Mouse (Mus musculus) midbrain, embryonic 14.5 days (tissue): Measurements from ENCODE around the gene Prrx2. TPM values are rescaled to one million over a fixed set of nuclear protein-coding genes. Genes with fewer than 3 reads are reported as not detected.

ENCODE experiments used
- ATAC-seq: fragments of 200-750 bp; cut with Nextera tagmentation; 2 replicates; pipeline ENCODE4 v1.8.0; 2017; ENCODE audit warnings: moderate number of reproducible peaks, moderate library complexity; ENCODE audit not compliant: low FRiP score, low TSS enrichment
- DNase-seq: peaks from one replicate; pipeline ENCODE4 v3.0.0-alpha.2; 2015
- H3K27ac ChIP-seq: fragments of 300-500 bp; sonication (generic); replicated peaks from 2 replicates; pipeline ENCODE4 v1.5.1; 2014; ENCODE audit warnings: mild to moderate bottlenecking, low read depth, low read length, moderate library complexity
- H3K27me3 ChIP-seq: fragments of 300-500 bp; sonication (generic); 2 replicates; pipeline ENCODE4 v1.6.1; 2014; ENCODE audit warnings: low read length, control low read depth, mixed read lengths; ENCODE audit not compliant: control insufficient read depth, insufficient read depth
- H3K36me3 ChIP-seq: fragments of 300-500 bp; sonication (generic); 2 replicates; pipeline ENCODE4 v1.6.1; 2014; ENCODE audit warnings: low read length, control low read depth; ENCODE audit not compliant: control insufficient read depth, insufficient read depth
- H3K4me1 ChIP-seq: fragments of 300-500 bp; sonication (generic); 2 replicates; pipeline ENCODE4 v1.6.1; 2014; ENCODE audit warnings: mild to moderate bottlenecking, antibody characterized with exemption, low read length, control low read depth; ENCODE audit not compliant: control insufficient read depth, insufficient read depth
- H3K4me2 ChIP-seq: fragments of 300-500 bp; sonication (generic); 2 replicates; pipeline ENCODE4 v1.6.1; 2014; ENCODE audit warnings: mild to moderate bottlenecking, low read length, moderate library complexity
- H3K4me3 ChIP-seq: fragments of 300-500 bp; sonication (generic); replicated peaks from 2 replicates; pipeline ENCODE4 v1.5.1; 2014; ENCODE audit warnings: low read depth, low read length
- H3K9ac ChIP-seq: fragments of 300-500 bp; sonication (generic); replicated peaks from 2 replicates; pipeline ENCODE4 v1.6.1; 2014; ENCODE audit warnings: mild to moderate bottlenecking, low read length, moderate library complexity
- H3K9me3 ChIP-seq: fragments of 300-500 bp; sonication (generic); 2 replicates; pipeline ENCODE4 v1.6.1; 2016; ENCODE audit warnings: low read length, control low read depth, mixed read lengths; ENCODE audit not compliant: control insufficient read depth
- WGBS: fragments of 180-500 bp; shearing (Covaris S2); extraction: QIAGEN DNeasy Blood & Tissue Kit; methylation state at CpG from one replicate; pipeline ENCODE4 v1.1.7; 2014; 5-methylcytosine and 5-hydroxymethylcytosine counted together
- polyA plus RNA-seq: library from polyadenylated mRNA; unstranded; fragments of >200 nt; fragmentation: Nextera tagmentation; extraction: Ambion mirVana; gene quantifications from 2 replicates; pipeline ENCODE4 v1.2.1, GENCODE M21; 2014

The Prrx2 gene
- polyA plus RNA-seq, 1 experiment from 2014 or later, result 2.2 TPM

DNA sequence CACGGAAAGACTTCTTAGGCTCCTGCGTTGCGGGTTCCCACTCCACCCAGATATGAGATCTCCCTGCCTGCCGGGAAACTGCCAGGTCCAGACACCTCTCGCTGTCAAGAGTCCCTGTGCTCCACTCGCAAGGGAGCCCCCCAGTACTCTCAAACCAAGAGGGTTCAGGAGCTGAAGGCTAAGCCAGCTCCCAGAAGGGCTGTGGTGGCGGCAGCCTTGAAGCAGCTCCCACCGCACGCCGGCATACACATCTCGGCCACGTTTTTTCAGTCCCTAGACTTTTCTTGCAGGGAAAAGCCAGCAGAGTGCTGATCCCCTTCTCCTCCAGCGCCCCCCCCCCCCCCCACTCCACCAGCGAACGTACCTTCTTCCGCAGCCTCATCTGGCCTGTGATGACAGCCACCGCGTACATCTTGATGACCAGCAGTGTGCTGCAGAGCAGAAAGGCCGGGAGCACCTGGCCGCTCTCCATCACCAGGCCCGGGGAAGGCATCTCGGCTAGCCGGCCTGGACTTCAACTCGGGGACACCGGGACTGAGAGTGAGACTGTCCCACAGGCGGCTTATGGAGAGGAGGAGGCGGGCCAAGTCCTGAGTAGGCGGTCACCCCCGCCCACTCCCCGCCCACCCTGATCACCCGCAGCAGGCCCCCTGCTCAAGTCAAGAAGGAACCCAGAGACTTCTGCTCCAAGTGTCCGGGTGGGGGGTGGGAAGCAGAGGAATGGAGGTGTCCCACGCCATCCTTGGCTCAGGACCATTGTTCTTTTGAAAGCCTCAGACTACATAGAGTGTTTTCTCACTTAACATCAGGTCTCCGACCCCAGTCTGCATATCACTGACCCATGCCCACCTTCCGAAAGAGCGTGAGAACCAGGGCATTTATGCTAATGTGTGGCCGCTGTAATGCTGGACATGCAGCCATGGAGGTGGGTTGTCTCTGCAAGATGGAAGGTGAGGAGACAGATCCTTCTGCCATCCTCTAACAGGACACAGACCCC, 68.3 kb downstream of the Prrx2 start:
- Histone ChIP-seq H3K27me3 (peaks cover 5% of the 10 kb centered on the region), H3K9me3 (no peaks in the 10 kb centered on the region), H3K36me3 (no peaks in the 10 kb centered on the region), H3K27ac (no peak overlapping the region), H3K4me3 (peak overlapping the region; percentile 28), H3K9ac (peak overlapping the region; percentile 49), H3K4me1 (peaks cover 11% of the 10 kb centered on the region), H3K4me2 (peak overlapping the region; percentile 62)
- DNase-seq (peak; percentile 50), ATAC-seq (no peak)
- 7% methylated on average over 35 of the region's 37 CpGs for WGBS

DNA sequence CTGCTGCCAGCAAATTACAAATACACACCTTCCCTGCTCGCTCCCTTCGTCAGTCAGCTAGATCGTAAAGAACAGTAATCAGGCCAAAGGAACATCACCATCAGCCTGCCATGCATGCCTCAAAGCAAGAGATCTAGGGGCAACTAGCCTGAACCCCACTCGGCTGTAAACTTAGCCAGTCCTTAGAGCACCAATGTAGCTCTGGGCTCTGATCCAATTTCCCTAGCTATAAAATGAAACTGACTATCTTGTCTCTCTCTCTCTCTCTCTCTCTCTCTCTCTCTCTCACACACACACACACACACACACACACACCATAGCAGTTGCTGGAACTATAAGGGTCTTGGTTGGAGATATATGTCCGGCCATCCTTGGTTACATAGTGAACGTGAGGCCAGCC, 69.5 kb downstream of the Prrx2 start:
- H3K27ac ChIP-seq, result no peak overlapping the region
- peaks cover 11% of the 10 kb centered on the region for H3K4me1 ChIP-seq
- peaks cover 5% of the 10 kb centered on the region for H3K27me3 ChIP-seq
- no peak overlapping the region for H3K4me3 ChIP-seq
- no peaks in the 10 kb centered on the region for H3K9me3 ChIP-seq
- DNase-seq (no peak), ATAC-seq (no peak)
- WGBS, result 86% methylated on average over 6 of the region's 6 CpGs
- H3K36me3 ChIP-seq, result no peaks in the 10 kb centered on the region
- H3K9ac ChIP-seq, result no peak overlapping the region
- no peak overlapping the region for H3K4me2 ChIP-seq

DNA sequence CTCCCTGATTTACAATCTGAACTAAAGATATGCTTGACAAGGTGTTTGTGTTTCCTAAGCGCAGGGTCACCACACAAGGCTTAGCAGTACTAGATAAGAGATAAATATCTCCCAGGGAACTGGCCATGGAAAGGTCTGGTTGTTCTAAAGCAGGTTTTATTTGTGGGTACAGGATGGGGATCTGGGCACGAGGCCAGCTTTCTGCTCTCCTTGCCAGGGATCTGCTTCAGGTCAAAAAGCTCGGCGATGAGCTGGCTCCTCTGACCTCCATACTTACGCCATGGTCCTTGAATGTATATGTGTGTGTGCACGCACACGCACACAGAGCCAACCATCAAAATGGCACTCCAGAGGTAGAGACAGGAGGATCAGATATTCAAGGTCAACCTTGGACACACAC, 70.2 kb downstream of the Prrx2 start:
- Histone ChIP-seq H3K36me3 (no peaks in the 10 kb centered on the region), H3K9me3 (no peaks in the 10 kb centered on the region), H3K9ac (no peak overlapping the region), H3K4me3 (no peak overlapping the region), H3K27me3 (peaks cover 5% of the 10 kb centered on the region), H3K4me2 (no peak overlapping the region), H3K27ac (no peak overlapping the region), H3K4me1 (peaks cover 11% of the 10 kb centered on the region)
- no peak for ATAC-seq
- WGBS, result 92% methylated on average over 7 of the region's 7 CpGs
- no peak for DNase-seq

DNA sequence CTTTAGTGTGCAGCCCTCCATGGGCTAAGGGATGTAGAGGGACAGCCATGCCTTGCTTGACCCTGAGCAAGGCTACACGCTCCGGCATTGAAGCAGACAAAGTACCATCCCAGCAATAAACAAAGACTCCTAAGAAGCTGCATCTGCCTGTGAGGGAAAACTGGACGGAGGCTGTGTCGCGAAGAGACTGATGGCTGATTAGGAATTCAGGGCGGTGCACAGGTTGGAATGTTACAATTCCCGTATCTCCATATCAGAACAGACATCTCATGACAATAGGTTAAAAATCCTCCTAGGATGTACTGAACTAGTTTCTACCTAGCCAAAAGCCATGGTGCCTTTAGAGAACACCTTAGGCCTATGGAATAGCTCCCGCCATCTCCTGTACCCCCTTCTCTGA, 71.1 kb downstream of the Prrx2 start:
- no peak overlapping the region for H3K4me2 ChIP-seq
- peaks cover 5% of the 10 kb centered on the region for H3K27me3 ChIP-seq
- ATAC-seq, result no peak
- no peaks in the 10 kb centered on the region for H3K9me3 ChIP-seq
- peaks cover 11% of the 10 kb centered on the region for H3K4me1 ChIP-seq
- no peak overlapping the region for H3K9ac ChIP-seq
- no peak overlapping the region for H3K27ac ChIP-seq
- H3K36me3 ChIP-seq, result no peaks in the 10 kb centered on the region
- DNase-seq, result no peak
- 77% methylated on average over 8 of the region's 8 CpGs for WGBS
- no peak overlapping the region for H3K4me3 ChIP-seq

DNA sequence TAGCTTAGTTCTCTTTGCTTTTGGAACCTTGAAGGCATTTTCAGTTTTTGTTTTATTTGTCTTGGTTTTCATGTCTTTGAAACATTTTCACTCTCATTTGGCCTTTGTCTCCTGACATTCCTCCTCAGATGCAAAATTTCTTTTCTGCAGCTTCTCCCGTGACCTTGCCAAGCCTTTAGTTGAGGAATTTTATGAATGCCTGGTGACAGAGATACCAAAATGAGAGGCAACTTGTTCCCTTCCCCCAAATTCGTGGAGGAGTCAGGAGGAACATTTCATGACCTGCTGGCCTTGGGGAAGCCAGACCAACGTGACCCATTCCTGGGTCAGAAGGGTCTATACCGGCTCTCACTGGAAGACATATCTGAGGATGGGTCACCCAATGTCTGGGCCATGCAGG, 71.9 kb downstream of the Prrx2 start:
- H3K9me3 ChIP-seq, result no peaks in the 10 kb centered on the region
- H3K27ac ChIP-seq, result no peak overlapping the region
- no peaks in the 10 kb centered on the region for H3K36me3 ChIP-seq
- DNase-seq (no peak), ATAC-seq (no peak)
- no peak overlapping the region for H3K9ac ChIP-seq
- H3K4me3 ChIP-seq, result no peak overlapping the region
- 71% methylated on average over 4 of the region's 4 CpGs for WGBS
- no peak overlapping the region for H3K4me2 ChIP-seq
- H3K4me1 ChIP-seq, result peaks cover 11% of the 10 kb centered on the region
- peaks cover 5% of the 10 kb centered on the region for H3K27me3 ChIP-seq

DNA sequence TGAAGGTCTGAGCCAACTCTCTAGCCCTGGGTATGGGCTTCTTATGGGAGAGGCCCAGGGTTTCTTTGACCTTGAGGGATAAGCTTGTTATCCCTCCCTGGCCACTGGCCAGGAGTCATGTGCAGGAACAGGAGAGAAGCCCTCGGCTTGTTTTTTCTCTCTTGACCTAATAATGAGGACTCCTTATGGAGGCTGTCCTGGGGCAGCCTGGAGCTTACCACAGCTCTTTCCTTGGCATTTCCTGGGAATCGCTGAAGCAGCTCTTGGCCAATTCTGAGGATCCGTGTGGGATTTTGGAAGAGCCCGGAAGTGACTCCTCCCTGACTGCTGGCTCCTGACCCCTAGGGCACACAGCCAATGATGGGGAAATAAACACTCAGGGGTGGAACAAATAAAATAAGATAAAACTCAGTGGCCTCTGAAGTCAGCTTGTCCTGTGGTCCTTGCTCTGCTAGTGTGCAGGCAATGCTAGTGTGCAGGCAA, 77.6 kb downstream of the Prrx2 start:
- ATAC-seq, result no peak
- no peaks in the 10 kb centered on the region for H3K9me3 ChIP-seq
- H3K4me2 ChIP-seq, result no peak overlapping the region
- H3K27ac ChIP-seq, result no peak overlapping the region
- DNase-seq, result no peak
- H3K4me1 ChIP-seq, result no peaks in the 10 kb centered on the region
- no peak overlapping the region for H3K4me3 ChIP-seq
- H3K36me3 ChIP-seq, result no peaks in the 10 kb centered on the region
- 56% methylated on average over 4 of the region's 4 CpGs for WGBS
- no peak overlapping the region for H3K9ac ChIP-seq
- no peaks in the 10 kb centered on the region for H3K27me3 ChIP-seq

DNA sequence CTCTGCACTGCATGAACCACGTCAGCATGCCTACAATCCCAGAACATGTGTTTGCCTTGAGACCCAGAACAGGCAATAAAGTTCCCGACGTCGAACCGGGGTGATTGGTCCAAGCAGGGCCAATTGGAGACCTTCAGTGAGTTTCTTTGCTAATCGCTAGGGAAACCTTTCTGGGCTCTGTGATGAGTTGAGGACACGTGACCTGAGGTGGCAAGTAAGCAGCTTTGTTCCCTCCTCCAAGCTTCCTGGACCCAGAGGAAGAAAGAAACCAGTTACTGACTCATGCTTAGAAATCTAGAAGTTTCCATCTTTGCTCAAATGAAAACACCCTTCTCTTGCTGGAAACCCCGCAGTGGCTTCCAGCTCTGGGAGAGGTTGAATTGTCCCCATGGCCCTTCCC, 78.2 kb downstream of the Prrx2 start:
- Histone ChIP-seq H3K4me3 (no peak overlapping the region), H3K4me1 (no peaks in the 10 kb centered on the region), H3K27me3 (no peaks in the 10 kb centered on the region), H3K36me3 (no peaks in the 10 kb centered on the region), H3K9me3 (no peaks in the 10 kb centered on the region), H3K9ac (no peak overlapping the region), H3K27ac (no peak overlapping the region), H3K4me2 (no peak overlapping the region)
- 86% methylated on average over 8 of the region's 8 CpGs for WGBS
- no peak for DNase-seq
- ATAC-seq, result no peak

DNA sequence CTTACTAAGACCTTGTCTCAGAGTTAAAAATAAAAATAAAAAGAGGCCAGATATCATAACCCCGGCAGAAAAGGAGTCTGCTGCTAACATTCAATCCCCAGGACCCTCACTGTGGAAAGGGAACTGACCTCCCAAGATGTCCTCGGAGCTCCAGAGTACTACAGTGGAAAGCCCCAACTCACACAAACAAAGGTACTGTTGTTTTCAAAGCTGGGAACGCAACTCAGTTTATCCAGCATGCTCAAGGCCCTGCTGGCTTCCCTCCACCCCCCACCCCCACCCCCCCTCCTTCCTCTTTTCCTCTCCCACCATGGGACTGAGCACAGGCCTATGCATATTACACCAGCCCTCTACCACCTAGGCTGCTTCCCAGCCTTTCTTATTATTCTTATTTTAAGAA, 80.1 kb downstream of the Prrx2 start:
- Histone ChIP-seq H3K36me3 (no peaks in the 10 kb centered on the region), H3K4me1 (no peaks in the 10 kb centered on the region), H3K27ac (no peak overlapping the region), H3K27me3 (no peaks in the 10 kb centered on the region), H3K4me3 (no peak overlapping the region), H3K4me2 (no peak overlapping the region), H3K9ac (no peak overlapping the region), H3K9me3 (no peaks in the 10 kb centered on the region)
- DNase-seq, result no peak
- ATAC-seq, result no peak
- 55% methylated on average over 3 of the region's 3 CpGs for WGBS

DNA sequence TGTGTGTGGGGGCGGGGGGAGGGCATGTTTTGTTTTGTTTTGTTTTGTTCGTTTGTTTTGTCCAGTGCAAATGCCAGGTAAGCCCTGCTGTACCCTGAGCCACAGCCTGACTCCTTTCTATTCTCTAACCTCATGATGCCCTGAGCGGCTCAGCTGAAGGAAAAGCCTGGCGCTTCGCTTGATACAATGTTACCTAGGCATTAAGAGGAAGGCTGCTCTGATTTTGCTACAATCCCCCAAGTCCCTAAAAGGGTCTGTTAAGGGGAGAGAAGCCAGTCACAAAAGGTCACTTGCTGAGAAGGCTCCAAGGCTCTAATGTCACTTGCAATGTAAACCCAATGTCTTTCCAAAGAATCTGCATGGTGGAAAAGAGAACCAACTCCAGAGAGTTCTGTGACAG, 80.6 kb downstream of the Prrx2 start:
- Histone ChIP-seq H3K27ac (no peak overlapping the region), H3K27me3 (no peaks in the 10 kb centered on the region)

More for the DNA sequence above, 80.6 kb downstream of the Prrx2 start:
- no peaks in the 10 kb centered on the region for H3K4me1 ChIP-seq
- H3K9me3 ChIP-seq, result no peaks in the 10 kb centered on the region
- 79% methylated on average over 5 of the region's 5 CpGs for WGBS
- no peak overlapping the region for H3K4me3 ChIP-seq
- no peak overlapping the region for H3K9ac ChIP-seq
- H3K4me2 ChIP-seq, result no peak overlapping the region
- DNase-seq (no peak), ATAC-seq (no peak)
- H3K36me3 ChIP-seq, result no peaks in the 10 kb centered on the region
